Mouse (Mus musculus) cerebellum, postnatal 10 days (tissue): ENCODE measurements around the gene Atp6v1e1.

Experiments
- DNase-seq, 2 experiments: peaks; one replicate each; pipeline ENCODE4 v3.0.0; 2021; ENCODE audit warnings: mixed read lengths in 2 of 2

Gene Atp6v1e1

GRCm38 (mm10) chr6:120761151-120761550, 61.4 kb downstream of the Atp6v1e1 start:
- no peak for DNase-seq

- DNase-seq, result no peak
Observed at GRCm38 (mm10) chr6:120746416-120746815, 76.2 kb downstream of the Atp6v1e1 start.
